Mouse (Mus musculus): ENCODE measurements around the gene Ttc27.

DNA sequence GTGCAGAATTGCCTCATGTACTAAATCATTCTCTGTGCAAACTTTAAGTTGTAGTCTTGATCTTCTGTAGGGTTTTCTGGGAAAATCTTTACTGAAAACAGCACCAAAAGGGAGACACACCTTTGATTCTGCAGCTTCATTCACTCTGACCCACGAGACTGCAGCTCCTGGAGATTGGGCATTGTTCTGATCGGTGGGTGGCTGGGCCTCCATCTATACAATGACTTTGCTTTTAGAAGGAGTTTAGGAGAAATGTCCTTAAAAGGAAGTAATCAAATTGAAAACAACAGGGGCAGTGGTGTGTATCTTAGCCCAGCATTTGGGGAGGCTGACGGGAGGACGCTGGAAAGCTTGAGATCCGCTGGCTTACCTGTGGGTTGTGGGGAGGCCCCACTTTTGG, 56.0 kb downstream of the Ttc27 start:
- TF ChIP-seq CTCF (IDR thresholded peaks at IDR 0.05; ENCODE audit: control insufficient read depth, insufficient read depth, low read length) (no peak), POLR2A (IDR thresholded peaks at IDR 0.05; ENCODE audit: borderline replicate concordance, control insufficient read depth, low read depth, low read length) (no peak)

Data from bone marrow, adult 2 months (tissue).